Mouse (Mus musculus): ENCODE data around the gene Papss2.

- TF ChIP-seq CTCF (IDR thresholded peaks at IDR 0.05; ENCODE audit: borderline replicate concordance, insufficient read depth, low read depth, low read length) (no peak), POLR2A (IDR thresholded peaks at IDR 0.05; ENCODE audit: borderline replicate concordance, insufficient read depth, low read length) (no peak)
These were observed 47.4 kb upstream of the Papss2 start for GRCm38 (mm10) chr19:32548202-32548601.

Data from cerebellum, adult 2 months (tissue).